Mouse (Mus musculus) hindbrain, embryonic 11.5 days (tissue): ENCODE measurements around the gene Hint2. TPM values are rescaled to one million over a fixed set of nuclear protein-coding genes. Genes with fewer than 3 reads are reported as not detected.

Experiments
- ATAC-seq: fragments of 200-750 bp; cut with Nextera tagmentation; 2 replicates; pipeline ENCODE4 v1.8.0; 2017; ENCODE audit warnings: mild to moderate bottlenecking, moderate TSS enrichment, moderate library complexity; ENCODE audit not compliant: low FRiP score
- DNase-seq: peaks from one replicate; pipeline ENCODE4 v3.0.0-alpha.2; 2015; ENCODE audit warnings: low spot score
- H3K27ac ChIP-seq: fragments of 300-500 bp; sonication (generic); 2 replicates; pipeline ENCODE4 v1.5.1; 2014; ENCODE audit warnings: mild to moderate bottlenecking, low read depth, low read length
- H3K27me3 ChIP-seq: fragments of 300-500 bp; sonication (generic); 2 replicates; pipeline ENCODE4 v1.6.1; 2014; ENCODE audit warnings: mild to moderate bottlenecking, low read length, moderate library complexity, mixed read lengths; ENCODE audit not compliant: control insufficient read depth, insufficient read depth
- H3K36me3 ChIP-seq: fragments of 300-500 bp; sonication (generic); 2 replicates; pipeline ENCODE4 v1.6.1; 2014; ENCODE audit warnings: mild to moderate bottlenecking, low read length, moderate library complexity, mixed read lengths; ENCODE audit not compliant: control insufficient read depth, insufficient read depth
- H3K4me1 ChIP-seq: fragments of 300-500 bp; sonication (generic); replicated peaks from 2 replicates; pipeline ENCODE4 v1.6.1; 2014; ENCODE audit warnings: low read length, mixed read lengths; ENCODE audit not compliant: control insufficient read depth, insufficient read depth
- H3K4me2 ChIP-seq: fragments of 300-500 bp; sonication (generic); replicated peaks from 2 replicates; pipeline ENCODE4 v1.6.1; 2014; ENCODE audit warnings: mild to moderate bottlenecking, low read depth, low read length
- H3K4me3 ChIP-seq: fragments of 300-500 bp; sonication (generic); 2 replicates; pipeline ENCODE4 v1.5.1; 2014; ENCODE audit warnings: low read depth, low read length
- H3K9ac ChIP-seq: fragments of 300-500 bp; sonication (generic); 2 replicates; pipeline ENCODE4 v1.6.1; 2014; ENCODE audit warnings: low read depth, low read length
- H3K9me3 ChIP-seq: fragments of 300-500 bp; sonication (generic); 2 replicates; pipeline ENCODE4 v1.6.1; 2016; ENCODE audit warnings: low read length; ENCODE audit not compliant: control insufficient read depth
- WGBS: fragments of 180-500 bp; shearing (Covaris S2); extraction: QIAGEN DNeasy Blood & Tissue Kit; methylation state at CpG from one replicate; pipeline ENCODE4 v1.1.7; 2014; 5-methylcytosine and 5-hydroxymethylcytosine counted together
- polyA plus RNA-seq: library from polyadenylated mRNA; unstranded; fragments of >200 nt; fragmentation: Nextera tagmentation; extraction: Ambion mirVana; gene quantifications from 2 replicates; pipeline ENCODE4 v1.2.1, GENCODE M21; 2014

Gene Hint2
- polyA plus RNA-seq, 1 experiment from 2014 or later, result 69.9 TPM

DNA sequence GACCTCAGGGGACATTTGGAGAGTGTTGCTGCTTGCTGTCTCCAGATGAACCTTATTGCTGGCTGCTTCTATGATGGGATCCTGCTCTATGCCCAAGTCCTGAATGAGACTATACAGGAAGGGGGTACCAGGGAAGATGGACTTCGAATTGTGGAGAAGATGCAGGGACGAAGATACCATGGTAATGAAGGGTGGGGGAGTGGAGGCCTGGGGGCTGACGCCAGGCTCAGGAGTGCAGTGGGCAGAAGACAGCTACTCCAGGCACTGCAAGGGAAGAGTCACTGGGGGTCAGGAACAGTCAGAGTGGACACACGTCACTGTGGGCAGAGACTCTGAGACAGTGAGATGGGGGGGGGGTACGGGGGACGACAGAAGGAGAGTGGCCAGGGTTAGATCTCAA lies 15.8 kb downstream of the Hint2 start:
- 90% methylated on average over 6 of the region's 6 CpGs for WGBS
- no peaks in the 10 kb centered on the region for H3K4me1 ChIP-seq
- H3K27ac ChIP-seq, result no peak overlapping the region
- H3K36me3 ChIP-seq, result no peaks in the 10 kb centered on the region
- no peaks in the 10 kb centered on the region for H3K9me3 ChIP-seq
- H3K4me3 ChIP-seq, result no peak overlapping the region
- ATAC-seq, result no peak
- H3K27me3 ChIP-seq, result no peaks in the 10 kb centered on the region
- no peak for DNase-seq
- H3K9ac ChIP-seq, result no peak overlapping the region
- no peak overlapping the region for H3K4me2 ChIP-seq

DNA sequence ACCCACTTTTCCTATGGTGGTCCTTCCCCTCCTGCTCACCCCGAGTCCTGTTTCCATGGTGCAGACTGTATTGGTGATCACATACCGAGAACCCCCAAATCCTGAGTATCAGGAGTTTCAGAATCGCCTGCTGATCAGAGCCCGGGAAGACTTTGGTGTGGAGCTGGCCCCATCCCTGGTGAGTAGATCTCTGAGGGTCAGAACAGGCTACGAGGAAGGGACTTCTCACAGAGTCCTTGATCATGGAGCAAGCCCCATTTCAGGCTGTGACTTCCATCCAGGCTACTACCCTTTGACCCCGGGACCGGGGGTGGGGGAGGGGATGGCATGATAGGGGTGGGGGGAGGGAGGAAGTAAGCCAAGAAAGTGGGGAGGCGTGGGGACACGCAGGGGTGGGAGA lies 16.2 kb downstream of the Hint2 start:
- Histone ChIP-seq H3K27me3 (no peaks in the 10 kb centered on the region), H3K4me1 (no peaks in the 10 kb centered on the region), H3K4me3 (no peak overlapping the region), H3K27ac (no peak overlapping the region), H3K36me3 (no peaks in the 10 kb centered on the region), H3K9ac (no peak overlapping the region), H3K9me3 (no peaks in the 10 kb centered on the region), H3K4me2 (no peak overlapping the region)
- no peak for DNase-seq
- no peak for ATAC-seq
- WGBS, result 81% methylated on average over 9 of the region's 9 CpGs

DNA sequence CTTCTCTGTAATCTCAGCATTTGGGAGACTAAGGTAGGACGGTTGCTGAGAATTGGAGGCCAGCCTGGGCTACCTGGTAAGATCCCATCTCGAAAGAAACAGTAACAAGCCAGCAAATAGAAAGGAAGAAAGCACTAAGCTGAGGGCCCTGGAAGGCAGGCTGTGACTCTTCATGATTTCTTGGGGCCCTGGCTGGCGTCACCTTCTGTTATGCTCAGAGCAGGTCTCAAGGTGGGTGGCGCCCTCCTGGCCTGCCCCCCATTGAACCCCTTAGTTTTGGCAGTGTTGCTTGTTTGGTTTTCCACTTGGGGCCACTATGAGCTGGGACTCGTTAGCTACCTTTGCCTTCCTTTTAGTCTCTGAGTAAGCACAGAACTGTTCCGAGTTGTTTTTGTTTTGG lies 19.5 kb downstream of the Hint2 start:
- Histone ChIP-seq H3K27me3 (peaks cover 4% of the 10 kb centered on the region; the same call in 1 of the 2 replicates), H3K4me1 (peaks cover 9% of the 10 kb centered on the region), H3K4me3 (no peak overlapping the region), H3K9me3 (no peaks in the 10 kb centered on the region), H3K36me3 (no peaks in the 10 kb centered on the region), H3K4me2 (no peak overlapping the region), H3K27ac (no peak overlapping the region), H3K9ac (no peak overlapping the region)
- no peak for ATAC-seq
- no peak for DNase-seq
- 84% methylated on average over 6 of the region's 6 CpGs for WGBS

DNA sequence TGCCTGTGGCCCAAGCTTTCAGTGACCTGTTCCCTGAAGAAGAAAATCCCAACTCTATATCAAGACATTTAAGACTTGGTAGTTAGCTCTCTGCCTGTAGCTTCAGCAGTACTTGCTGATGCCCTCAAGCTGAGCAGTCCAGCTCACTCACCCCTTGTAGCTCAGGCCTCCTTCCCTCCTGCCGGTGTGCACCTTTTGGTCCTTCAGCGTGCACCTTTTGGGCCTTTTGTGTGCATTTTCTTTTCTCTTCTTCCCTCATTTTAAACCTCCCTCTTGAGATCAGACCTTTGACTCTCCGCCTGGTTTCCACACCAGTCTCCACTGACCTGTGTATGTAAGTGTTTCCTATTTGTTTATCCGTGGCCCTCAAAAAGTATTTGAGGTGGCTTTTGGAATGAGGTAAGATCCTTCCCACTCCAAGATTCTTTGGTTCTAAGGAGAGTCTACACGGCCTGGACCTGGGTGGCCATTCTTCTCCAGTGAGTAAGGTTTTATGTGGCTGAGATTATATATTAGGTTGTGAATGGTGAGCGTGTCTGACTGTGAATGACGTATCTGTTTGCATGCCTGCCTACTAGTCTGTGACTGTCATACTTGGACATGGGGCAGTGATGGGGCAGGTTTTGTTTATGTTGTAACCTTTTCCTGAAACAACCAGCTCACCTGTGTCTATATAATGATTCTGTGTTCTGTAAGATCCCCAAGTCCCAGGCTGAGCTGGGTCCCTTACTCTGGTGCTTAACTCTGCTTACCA lies 21.5 kb downstream of the Hint2 start:
- Histone ChIP-seq H3K27me3 (peaks cover 4% of the 10 kb centered on the region; the same call in 1 of the 2 replicates), H3K4me1 (peaks cover 14% of the 10 kb centered on the region), H3K27ac (no peak overlapping the region), H3K4me3 (no peak overlapping the region), H3K4me2 (no peak overlapping the region), H3K9me3 (no peaks in the 10 kb centered on the region), H3K36me3 (no peaks in the 10 kb centered on the region), H3K9ac (no peak overlapping the region)
- WGBS, result 89% methylated on average over 7 of the region's 7 CpGs
- DNase-seq (no peak), ATAC-seq (no peak)

DNA sequence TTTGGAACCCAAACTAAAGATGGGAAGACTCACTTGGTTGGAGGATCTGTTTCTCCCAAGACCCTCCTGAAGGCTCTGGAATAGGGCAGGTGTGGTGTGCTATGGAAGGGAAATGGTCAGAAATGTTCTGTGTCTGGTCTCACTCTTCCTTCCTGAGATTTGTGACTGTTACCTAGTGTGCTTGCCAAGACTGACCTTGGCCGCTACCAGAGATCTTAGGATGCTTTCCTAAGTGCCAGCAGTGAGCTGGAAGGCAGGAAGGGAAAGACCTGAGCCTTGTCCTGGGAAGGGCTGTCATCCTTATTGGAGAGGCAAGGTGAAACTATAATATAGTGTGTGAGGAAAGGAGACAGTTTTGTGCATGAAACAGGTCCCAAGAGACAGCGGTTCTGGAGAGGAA lies 22.5 kb downstream of the Hint2 start:
- Histone ChIP-seq H3K27ac (no peak overlapping the region), H3K9me3 (no peaks in the 10 kb centered on the region), H3K27me3 (peaks cover 4% of the 10 kb centered on the region; the same call in 1 of the 2 replicates), H3K4me2 (peak overlapping the region; percentile 88), H3K4me3 (no peak overlapping the region), H3K4me1 (peaks cover 14% of the 10 kb centered on the region), H3K36me3 (no peaks in the 10 kb centered on the region), H3K9ac (no peak overlapping the region)
- ATAC-seq (no peak), DNase-seq (no peak)
- WGBS, result 99% methylated on average over 2 of the region's 2 CpGs

DNA sequence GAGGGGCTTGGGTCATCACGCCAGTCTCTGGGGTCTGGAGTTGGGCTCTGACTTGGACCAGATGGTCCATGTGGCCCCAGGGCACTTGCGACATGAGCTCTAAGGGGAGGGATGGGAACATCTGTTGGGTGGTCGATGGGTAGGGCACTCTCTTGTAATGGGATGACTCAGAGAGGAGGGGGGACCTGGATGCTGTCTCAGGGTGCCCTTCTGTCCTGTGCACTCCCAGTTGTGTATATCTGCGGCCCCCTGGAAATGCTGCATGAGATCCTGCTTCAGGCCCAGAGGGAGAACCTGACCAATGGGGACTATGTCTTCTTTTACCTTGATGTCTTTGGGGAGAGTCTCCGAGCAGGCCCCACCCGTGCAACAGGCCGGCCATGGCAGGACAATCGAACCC lies 23.0 kb downstream of the Hint2 start:
- H3K4me1 ChIP-seq, result peaks cover 14% of the 10 kb centered on the region
- no peak for ATAC-seq
- DNase-seq, result peak; percentile 43
- no peak overlapping the region for H3K4me3 ChIP-seq
- no peak overlapping the region for H3K27ac ChIP-seq
- H3K36me3 ChIP-seq, result no peaks in the 10 kb centered on the region
- peaks cover 4% of the 10 kb centered on the region; the same call in 1 of the 2 replicates for H3K27me3 ChIP-seq
- no peaks in the 10 kb centered on the region for H3K9me3 ChIP-seq
- H3K4me2 ChIP-seq, result peak overlapping the region; percentile 88
- H3K9ac ChIP-seq, result no peak overlapping the region
- 78% methylated on average over 8 of the region's 8 CpGs for WGBS

DNA sequence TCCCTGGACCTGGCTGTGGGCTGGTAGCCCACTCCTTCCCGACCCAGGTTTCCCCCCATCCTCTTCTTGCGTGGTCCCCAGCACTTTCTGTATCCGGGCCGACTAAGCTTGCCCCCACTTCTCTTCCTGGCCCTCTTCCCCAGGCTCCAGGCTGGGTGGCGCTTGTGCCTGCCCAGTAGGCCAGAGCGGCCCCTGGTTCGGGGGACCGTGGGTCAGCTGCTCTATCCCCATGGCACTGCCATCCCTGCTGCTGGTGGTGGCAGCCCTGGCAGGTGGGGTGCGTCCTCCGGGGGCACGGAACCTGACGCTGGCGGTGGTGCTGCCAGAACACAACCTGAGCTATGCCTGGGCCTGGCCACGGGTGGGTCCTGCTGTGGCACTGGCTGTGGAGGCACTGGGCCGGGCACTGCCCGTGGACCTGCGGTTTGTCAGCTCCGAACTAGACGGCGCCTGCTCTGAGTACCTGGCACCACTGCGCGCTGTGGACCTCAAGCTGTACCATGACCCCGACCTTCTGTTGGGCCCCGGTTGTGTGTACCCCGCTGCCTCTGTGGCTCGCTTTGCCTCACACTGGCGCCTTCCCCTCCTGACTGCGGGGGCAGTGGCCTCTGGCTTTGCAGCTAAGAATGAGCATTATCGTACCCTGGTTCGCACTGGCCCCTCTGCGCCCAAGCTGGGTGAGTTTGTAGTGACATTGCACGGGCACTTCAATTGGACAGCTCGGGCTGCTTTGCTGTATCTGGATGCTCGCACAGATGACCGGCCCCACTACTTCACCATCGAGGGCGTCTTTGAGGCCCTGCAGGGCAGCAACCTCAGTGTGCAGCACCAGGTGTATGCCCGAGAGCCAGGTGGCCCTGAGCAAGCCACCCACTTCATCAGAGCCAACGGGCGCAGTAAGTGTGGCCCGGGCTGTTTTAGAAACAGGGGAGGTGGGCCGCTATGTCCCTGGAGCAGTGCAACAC lies 24.0 kb downstream of the Hint2 start:
- 42% methylated on average over 42 of the region's 42 CpGs for WGBS
- Histone ChIP-seq H3K9me3 (no peaks in the 10 kb centered on the region), H3K27ac (peak overlapping the region; percentile 87), H3K4me3 (peak overlapping the region; percentile 55), H3K9ac (peak overlapping the region; percentile 93), H3K4me1 (peaks cover 14% of the 10 kb centered on the region), H3K4me2 (peak overlapping the region; percentile 88), H3K27me3 (peaks cover 4% of the 10 kb centered on the region; the same call in 1 of the 2 replicates), H3K36me3 (no peaks in the 10 kb centered on the region)
- no peak for DNase-seq
- ATAC-seq, result 0 out of 2 replicates have a peak, but pooled peaks have one; percentile 6

DNA sequence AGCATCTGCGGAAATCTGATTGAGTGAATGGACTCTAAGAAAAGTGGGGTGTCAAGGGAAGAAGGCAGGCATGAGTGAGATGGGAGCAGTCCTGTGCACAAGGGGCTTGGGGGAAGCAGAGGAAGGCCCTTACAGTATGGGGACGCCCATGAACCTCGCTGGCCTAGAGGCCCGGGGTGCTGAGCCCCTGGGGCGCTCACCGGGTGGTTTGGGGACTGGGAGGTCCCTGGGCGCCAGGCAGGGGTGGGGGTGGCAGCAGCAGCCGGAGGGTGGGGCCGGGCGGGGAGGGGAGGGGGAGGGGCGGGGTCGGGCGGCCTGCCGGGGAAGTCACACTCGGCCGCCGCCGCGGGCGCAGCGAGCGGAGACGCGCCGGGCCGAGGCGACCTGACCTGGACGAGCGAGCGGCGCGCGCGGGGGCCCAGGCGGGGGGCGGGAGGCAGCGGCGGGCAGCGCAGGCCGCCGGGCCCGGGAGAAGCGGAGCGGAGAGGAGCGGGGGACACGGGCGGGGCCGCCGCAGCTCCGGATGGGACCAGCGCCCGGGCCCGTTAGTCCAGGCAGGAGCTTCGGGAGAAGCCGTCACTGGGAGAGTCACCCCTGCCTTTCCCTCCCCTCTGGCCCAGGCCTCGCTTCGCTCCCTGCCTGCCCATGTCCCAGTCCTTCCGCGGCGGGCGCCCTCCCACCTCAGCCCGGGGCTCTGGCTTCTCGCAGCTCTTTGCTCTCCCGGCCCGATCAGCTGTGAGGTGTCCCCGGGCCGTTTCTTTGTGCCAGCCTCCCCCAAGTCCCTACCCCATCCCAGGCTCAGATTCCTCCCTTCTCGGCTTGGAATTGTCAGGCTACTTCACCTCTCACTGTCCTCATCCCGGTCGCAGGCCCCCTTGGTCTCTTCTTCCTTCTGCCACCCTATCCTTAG lies 25.0 kb downstream of the Hint2 start, which contains the start of gene Npr2:
TSS of gene Npr2 (plus strand) at position 890 of the 910 bp plus-strand sequence.
- H3K4me1 ChIP-seq, result peaks cover 14% of the 10 kb centered on the region
- H3K27ac ChIP-seq, result peak within 1 kb of the TSS; percentile 87
- peak within 1 kb of the TSS; percentile 93 for H3K9ac ChIP-seq
- ATAC-seq (peak; percentile 50), DNase-seq (peak; percentile 71)
- H3K9me3 ChIP-seq, result no peaks in the 10 kb centered on the region
- H3K4me2 ChIP-seq, result peak within 1 kb of the TSS; percentile 88
- H3K36me3 ChIP-seq, result no peaks in the 10 kb centered on the region
- WGBS, result under 1% methylated on average over 33 of the region's 70 CpGs
- H3K27me3 ChIP-seq, result peaks cover 4% of the 10 kb centered on the region; the same call in 1 of the 2 replicates
- peak within 1 kb of the TSS; percentile 55 for H3K4me3 ChIP-seq
